Mouse (Mus musculus) Patski (cell line): Measurements from ENCODE around the gene Guca1b. TPM values are rescaled to one million over a fixed set of nuclear protein-coding genes. Genes with fewer than 3 reads are reported as not detected.

ENCODE experiments used
- ATAC-seq: fragments of 100-300 bp; one replicate; pipeline ENCODE4 v1.8.0; 2021
- CTCF ChIA-PET: fragments of 350-600 bp; sonication (Branson Sonifier 250); formaldehyde crosslinking; loops from one replicate; lab custom pipeline; 2022; ENCODE audit warnings: inconsistent platforms; lab: Charles Lee
- POLR2A ChIA-PET: fragments of 350-600 bp; sonication (Branson Sonifier 250); formaldehyde crosslinking; loops from one replicate; lab custom pipeline; 2022; ENCODE audit warnings: antibody characterized with exemption, inconsistent platforms; lab: Charles Lee
- DNase-seq: peaks from one replicate; pipeline ENCODE4 v3.0.0-alpha.2; 2011; ENCODE audit warnings: low read depth, low spot score
- H3K27me3 ChIP-seq: fragments of 371-371 bp; one replicate; pipeline ENCODE4 v1.5.1; 2021
- CTCF ChIP-seq: fragments of 100-300 bp; IDR thresholded peaks from one replicate; pipeline ENCODE4 v1.5.1; 2021
- in situ Hi-C: fragments of 300-500 bp; cut with MboI; formaldehyde crosslinking; loops from 3 replicates; pipeline ENCODE4 v1.11.1; 2018; ENCODE audit warnings: low pct_unique_long_range_greater_than_20kb, mixed read lengths
- polyA plus RNA-seq: library from polyadenylated mRNA; unstranded; gene quantifications from one replicate; pipeline ENCODE4 v1.2.3, GENCODE M21; 2021

The Guca1b gene
- polyA plus RNA-seq, 1 experiment from 2014 or later: 0.37 TPM

- ChIA-PET CTCF (no interaction called here), POLR2A (interaction anchor here (0.6 kb wide), 1 partner anchor 30 kb away, joined by 3 read pairs; no protein-coding TSS in a partner anchor)
- DNase-seq: no peak
- TF ChIP-seq CTCF: no peak
- H3K27me3 ChIP-seq: no peaks in the 10 kb centered on the region
- ATAC-seq: no peak
- in situ Hi-C loops: loop anchor here (5.0 kb wide), 1 partner anchor 234 kb away; the partner anchor contains the start of genes Bysl, Gm20517 and Med20
Observed at GRCm38 (mm10) chr17:47378133-47378532, 7.1 kb upstream of the Guca1b start.

GRCm38 (mm10) chr17:47381917-47382316 is 3.3 kb upstream of the Guca1b start:
- DNase-seq (peak; percentile 72), ATAC-seq (peak; percentile 69)
- no peaks in the 10 kb centered on the region for H3K27me3 ChIP-seq
- TF ChIP-seq CTCF: no peak
- in situ Hi-C loops: no loop called here
- POLR2A ChIA-PET: interaction anchor here (0.6 kb wide), 2 partner anchors 91 to 523 kb away, joined by 3 read pairs; no protein-coding TSS in a partner anchor
- CTCF ChIA-PET: interaction anchor here (1.1 to 1.7 kb wide), 5 partner anchors 10 to 94 kb away, joined by 3 to 5 read pairs (median 4); no protein-coding TSS in a partner anchor

- CTCF ChIA-PET: interaction anchor here (1.7 kb wide), 1 partner anchor 13 kb away, joined by 4 read pairs; no protein-coding TSS in a partner anchor
- DNase-seq (no peak), ATAC-seq (no peak)
- POLR2A ChIA-PET: interaction anchor here (0.5 kb wide), 1 partner anchor 231 kb away, joined by 3 read pairs; no protein-coding TSS in a partner anchor
- in situ Hi-C loops: no loop called here
- no peak for TF ChIP-seq CTCF
- no peaks in the 10 kb centered on the region for H3K27me3 ChIP-seq
Observed at GRCm38 (mm10) chr17:47383266-47383665, 1.9 kb upstream of the Guca1b start.

GRCm38 (mm10) chr17:47384064-47384463 is 1.1 kb upstream of the Guca1b start:
- ChIA-PET CTCF (no interaction called here), POLR2A (no interaction called here)
- in situ Hi-C loops: no loop called here
- DNase-seq (no peak), ATAC-seq (no peak)
- no peaks in the 10 kb centered on the region for H3K27me3 ChIP-seq
- no peak for TF ChIP-seq CTCF

GRCm38 (mm10) chr17:47386649-47387048 is 1.5 kb downstream of the Guca1b start:
- in situ Hi-C loops: no loop called here
- no peak for DNase-seq
- POLR2A ChIA-PET: no interaction called here
- TF ChIP-seq CTCF: no peak
- no peak for ATAC-seq
- CTCF ChIA-PET: interaction anchor here (0.9 to 2.2 kb wide), 6 partner anchors 9 to 125 kb away, joined by 3 to 9 read pairs (median 4); no protein-coding TSS in a partner anchor
- no peaks in the 10 kb centered on the region for H3K27me3 ChIP-seq

- peaks cover 3% of the 10 kb centered on the region for H3K27me3 ChIP-seq
- ChIA-PET CTCF (no interaction called here), POLR2A (interaction anchor here (1.1 kb wide), 1 partner anchor 82 kb away, joined by 3 read pairs; no protein-coding TSS in a partner anchor)
- TF ChIP-seq CTCF: no peak
- in situ Hi-C loops: no loop called here
- ATAC-seq (no peak), DNase-seq (no peak)
Observed at GRCm38 (mm10) chr17:47394223-47394869, 9.2 kb downstream of the Guca1b start.

- ATAC-seq (no peak), DNase-seq (no peak)
- in situ Hi-C loops: no loop called here
- ChIA-PET POLR2A (interaction anchor here (0.6 to 1.1 kb wide), 2 partner anchors 80 to 85 kb away, joined by 3 to 4 read pairs; no protein-coding TSS in a partner anchor), CTCF (interaction anchor here (1.0 to 1.8 kb wide), 4 partner anchors 9 to 86 kb away, joined by 4 to 6 read pairs (median 4); no protein-coding TSS in a partner anchor)
- peaks cover 3% of the 10 kb centered on the region for H3K27me3 ChIP-seq
- TF ChIP-seq CTCF: no peak
Observed at GRCm38 (mm10) chr17:47395376-47395913, 10.3 kb downstream of the Guca1b start.

GRCm38 (mm10) chr17:47399091-47399490 is 13.9 kb downstream of the Guca1b start:
- peaks cover 3% of the 10 kb centered on the region for H3K27me3 ChIP-seq
- ChIA-PET POLR2A (no interaction called here), CTCF (no interaction called here)
- TF ChIP-seq CTCF: no peak
- in situ Hi-C loops: no loop called here
- DNase-seq: no peak
- ATAC-seq: no peak

GRCm38 (mm10) chr17:47400451-47400850 is 15.3 kb downstream of the Guca1b start, which contains the start of gene Guca1a:
TSS of gene Guca1a (minus strand) at chr17:47400584.
- H3K27me3 ChIP-seq: peaks cover 3% of the 10 kb centered on the region
- DNase-seq: no peak
- in situ Hi-C loops: no loop called here
- ATAC-seq: no peak
- ChIA-PET POLR2A (no interaction called here), CTCF (interaction anchor here (0.8 to 1.5 kb wide), 2 partner anchors 9 to 26 kb away, joined by 3 read pairs; no protein-coding TSS in a partner anchor)
- no peak for TF ChIP-seq CTCF

GRCm38 (mm10) chr17:47407717-47408557 is 22.7 kb downstream of the Guca1b start:
- in situ Hi-C loops: loop anchor here (5.0 kb wide), 1 partner anchor 74 kb away; no protein-coding TSS in a partner anchor
- ATAC-seq: no peak
- no peaks in the 10 kb centered on the region for H3K27me3 ChIP-seq
- ChIA-PET POLR2A (no interaction called here), CTCF (interaction anchor here (1.0 to 2.0 kb wide), 7 partner anchors 12 to 79 kb away, joined by 3 to 7 read pairs (median 5); no protein-coding TSS in a partner anchor)
- no peak for DNase-seq
- TF ChIP-seq CTCF: no peak
